Mouse (Mus musculus): ENCODE measurements around the gene Fgd1. TPM values are rescaled to one million over a fixed set of nuclear protein-coding genes. Genes with fewer than 3 reads are reported as not detected.

Gene Fgd1
- polyA plus RNA-seq, 2 experiments = 1.6 to 3.5 TPM

GRCm38 (mm10) chrX:151031400-151031799, 14.6 kb upstream of the Fgd1 start:
- H3K4me1 ChIP-seq (replicated peaks; ENCODE audit: control insufficient read depth in 2 of 2, insufficient read depth in 2 of 2, low read length in 1 of 2) = no peaks in the 10 kb centered on the region
- ATAC-seq (ENCODE audit: insufficient read depth) (no peak), DNase-seq (ENCODE audit: low read depth in 3 of 3, low spot score in 3 of 3) (no peak)
- TF ChIP-seq CTCF (IDR thresholded peaks at IDR 0.05; ENCODE audit: low read depth) (no peak), EP300 (IDR thresholded peaks at IDR 0.05; ENCODE audit: low read depth) (no peak)
- H3K4me3 ChIP-seq (ENCODE audit: insufficient read depth in 1 of 2, low read depth in 2 of 2, low read length in 2 of 2) = no peak overlapping the region
- no peaks in the 10 kb centered on the region for H3K36me3 ChIP-seq (replicated peaks; ENCODE audit: control insufficient read depth, insufficient read depth, low read depth)
- H3K27ac ChIP-seq = no peak overlapping the region
- H3K9me3 ChIP-seq (ENCODE audit: control insufficient read depth, low read length) = no peaks in the 10 kb centered on the region
- 47% methylated on average over 3 of the region's 3 CpGs for WGBS (ENCODE audit: insufficient replicate concordance)
- H3K27me3 ChIP-seq (ENCODE audit: control insufficient read depth, insufficient read depth, low read length) = no peaks in the 10 kb centered on the region
- no peak overlapping the region for H3K9ac ChIP-seq (replicated peaks)
- H3K4me2 ChIP-seq (ENCODE audit: low read depth) = no peak overlapping the region

GRCm38 (mm10) chrX:151041223-151041622, 4.7 kb upstream of the Fgd1 start:
- no peak overlapping the region for H3K4me3 ChIP-seq (ENCODE audit: insufficient read depth in 1 of 2, low read depth in 2 of 2, low read length in 2 of 2)
- no peak overlapping the region for H3K4me2 ChIP-seq (ENCODE audit: low read depth)
- DNase-seq (ENCODE audit: low read depth in 3 of 3, low spot score in 3 of 3) = no peak
- no peak for ATAC-seq (ENCODE audit: insufficient read depth)
- peaks cover 3% of the 10 kb centered on the region for H3K27me3 ChIP-seq (ENCODE audit: control insufficient read depth, insufficient read depth, low read length)
- H3K4me1 ChIP-seq (replicated peaks; ENCODE audit: control insufficient read depth in 2 of 2, insufficient read depth in 2 of 2, low read length in 1 of 2) = no peaks in the 10 kb centered on the region
- H3K27ac ChIP-seq = no peak overlapping the region
- H3K36me3 ChIP-seq (replicated peaks; ENCODE audit: control insufficient read depth, insufficient read depth, low read depth) = no peaks in the 10 kb centered on the region
- no peaks in the 10 kb centered on the region for H3K9me3 ChIP-seq (ENCODE audit: control insufficient read depth, low read length)
- no peak for TF ChIP-seq EP300 (IDR thresholded peaks at IDR 0.05; ENCODE audit: low read depth)
- no peak for TF ChIP-seq CTCF (IDR thresholded peaks at IDR 0.05; ENCODE audit: low read depth)
- H3K9ac ChIP-seq (replicated peaks) = no peak overlapping the region
- 63% methylated on average over 5 of the region's 5 CpGs for WGBS (ENCODE audit: insufficient replicate concordance)

GRCm38 (mm10) chrX:151046321-151046720, 371 bp downstream of the Fgd1 start:
- WGBS (ENCODE audit: insufficient replicate concordance) = 44% methylated on average over 11 of the region's 11 CpGs
- peak overlapping the region in 1 of 2 experiments; percentile 51; a peak in 1 of 4 replicates for H3K4me3 ChIP-seq (ENCODE audit: insufficient read depth in 1 of 2, low read depth in 2 of 2, low read length in 2 of 2)
- no peak for DNase-seq (ENCODE audit: low read depth in 3 of 3, low spot score in 3 of 3)

GRCm38 (mm10) chrX:151046777-151047430, 954 bp downstream of the Fgd1 start:
- Histone ChIP-seq H3K4me2 (ENCODE audit: low read depth) (peak overlapping the region; percentile 50), H3K4me3 (ENCODE audit: insufficient read depth in 1 of 2, low read depth in 2 of 2, low read length in 2 of 2) (peak overlapping the region; percentile 51 to 52), H3K27ac (no peak overlapping the region), H3K9ac (replicated peaks) (no peak overlapping the region), H3K36me3 (replicated peaks; ENCODE audit: control insufficient read depth, insufficient read depth, low read depth) (no peaks in the 10 kb centered on the region), H3K27me3 (ENCODE audit: control insufficient read depth, insufficient read depth, low read length) (peaks cover 22% of the 10 kb centered on the region), H3K4me1 (replicated peaks; ENCODE audit: control insufficient read depth in 2 of 2, insufficient read depth in 2 of 2, low read length in 1 of 2) (no peaks in the 10 kb centered on the region), H3K9me3 (ENCODE audit: control insufficient read depth, low read length) (no peaks in the 10 kb centered on the region)
- 15% methylated on average over 32 of the region's 62 CpGs for WGBS (ENCODE audit: insufficient replicate concordance)
- ATAC-seq (ENCODE audit: insufficient read depth) (peak; percentile 55), DNase-seq (ENCODE audit: low read depth in 3 of 3, low spot score in 3 of 3) (peak in 1 of 3 experiments; percentile 12)
- no peak for TF ChIP-seq EP300 (IDR thresholded peaks at IDR 0.05; ENCODE audit: low read depth)
- TF ChIP-seq CTCF (IDR thresholded peaks at IDR 0.05; ENCODE audit: low read depth) = no peak

More at GRCm38 (mm10) chrX:151046321-151046720, 371 bp downstream of the Fgd1 start:
- Histone ChIP-seq H3K9me3 (ENCODE audit: control insufficient read depth, low read length) (no peaks in the 10 kb centered on the region), H3K4me2 (ENCODE audit: low read depth) (peak overlapping the region; percentile 50; the same call in 1 of the 2 replicates), H3K27me3 (ENCODE audit: control insufficient read depth, insufficient read depth, low read length) (peaks cover 22% of the 10 kb centered on the region), H3K36me3 (replicated peaks; ENCODE audit: control insufficient read depth, insufficient read depth, low read depth) (no peaks in the 10 kb centered on the region), H3K4me1 (replicated peaks; ENCODE audit: control insufficient read depth in 2 of 2, insufficient read depth in 2 of 2, low read length in 1 of 2) (no peaks in the 10 kb centered on the region), H3K27ac (no peak overlapping the region), H3K9ac (replicated peaks) (no peak overlapping the region)
- TF ChIP-seq CTCF (IDR thresholded peaks at IDR 0.05; ENCODE audit: low read depth) = no peak
- no peak for TF ChIP-seq EP300 (IDR thresholded peaks at IDR 0.05; ENCODE audit: low read depth)
- no peak for ATAC-seq (ENCODE audit: insufficient read depth)

- TF ChIP-seq EP300 (IDR thresholded peaks at IDR 0.05; ENCODE audit: low read depth) (no peak), CTCF (IDR thresholded peaks at IDR 0.05; ENCODE audit: low read depth) (no peak)
These were observed 1.6 kb downstream of the Fgd1 start for GRCm38 (mm10) chrX:151047431-151048058.

More at GRCm38 (mm10) chrX:151047431-151048058, 1.6 kb downstream of the Fgd1 start:
- no peaks in the 10 kb centered on the region for H3K36me3 ChIP-seq (replicated peaks; ENCODE audit: control insufficient read depth, insufficient read depth, low read depth)
- WGBS (ENCODE audit: insufficient replicate concordance) = 16% methylated on average over 55 of the region's 56 CpGs
- peak overlapping the region; percentile 50 for H3K4me2 ChIP-seq (ENCODE audit: low read depth)
- peak overlapping the region; percentile 51 to 52 for H3K4me3 ChIP-seq (ENCODE audit: insufficient read depth in 1 of 2, low read depth in 2 of 2, low read length in 2 of 2)
- H3K4me1 ChIP-seq (replicated peaks; ENCODE audit: control insufficient read depth in 2 of 2, insufficient read depth in 2 of 2, low read length in 1 of 2) = no peaks in the 10 kb centered on the region
- 0 out of 2 replicates have a peak, but pooled peaks have one; percentile 16 for ATAC-seq (ENCODE audit: insufficient read depth)
- H3K27me3 ChIP-seq (ENCODE audit: control insufficient read depth, insufficient read depth, low read length) = peaks cover 22% of the 10 kb centered on the region
- H3K27ac ChIP-seq = no peak overlapping the region
- no peak for DNase-seq (ENCODE audit: low read depth in 3 of 3, low spot score in 3 of 3)
- peak overlapping the region; percentile 18; the same call in 1 of the 2 replicates for H3K9ac ChIP-seq (replicated peaks)
- no peaks in the 10 kb centered on the region for H3K9me3 ChIP-seq (ENCODE audit: control insufficient read depth, low read length)
